Mouse (Mus musculus) embryonic fibroblast, embryonic 13.5 days (primary cell): ENCODE data around the gene Anks1.

Experiments
- CTCF ChIP-seq: IDR thresholded peaks from 2 replicates; pipeline ENCODE4 v1.5.1; 2011; ENCODE audit warnings: mild to moderate bottlenecking, control low read depth, low read length, moderate library complexity, borderline replicate concordance; ENCODE audit not compliant: insufficient read depth
- POLR2A ChIP-seq: IDR thresholded peaks from 2 replicates; pipeline ENCODE4 v1.6.1; 2011; ENCODE audit warnings: low read depth, mild to moderate bottlenecking, control low read depth, low read length, moderate library complexity

DNA sequence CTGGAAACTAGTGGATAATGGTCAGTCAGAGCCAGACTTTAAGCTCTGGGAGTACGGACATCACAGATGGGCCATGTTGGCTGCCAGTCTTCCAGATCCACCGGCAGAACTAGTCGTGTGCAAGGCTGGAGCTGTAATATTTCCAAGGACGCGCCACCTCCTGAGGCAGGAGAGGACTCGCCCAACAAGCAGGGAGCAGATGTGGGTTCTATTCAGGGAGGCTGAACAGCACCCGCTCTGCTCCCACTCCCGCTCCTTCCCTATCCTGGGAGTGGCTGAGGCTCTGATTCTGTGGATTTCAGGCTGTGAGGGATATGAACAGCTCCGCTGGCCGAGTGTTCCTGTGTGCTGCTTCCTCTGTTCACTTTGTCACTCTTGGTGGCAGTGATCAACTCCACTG is 121.3 kb downstream of the Anks1 start:
- TF ChIP-seq CTCF (no peak), POLR2A (no peak)
